Mouse (Mus musculus): Measurements from ENCODE around the gene Csrp1. TPM values are rescaled to one million over a fixed set of nuclear protein-coding genes. Genes with fewer than 3 reads are reported as not detected.

Gene Csrp1
- total and polyA plus RNA-seq, 2 experiments from 2014 or later: 33.0 to 95.2 TPM

- under 1% methylated on average over 84 of the region's 90 CpGs for WGBS
- no peak for TF ChIP-seq CTCF (IDR thresholded peaks at IDR 0.05; ENCODE audit: low read depth)
- Histone ChIP-seq H3K27ac (peak within 1 kb of the TSS; percentile 59), H3K4me3 (ENCODE audit: low read length) (peak within 1 kb of the TSS; percentile 56), H3K9me3 (ENCODE audit: low read length) (no peaks in the 10 kb centered on the region), H3K36me3 (ENCODE audit: insufficient read depth, low read length) (no peaks in the 10 kb centered on the region; the same call in 1 of the 2 replicates), H3K4me1 (ENCODE audit: insufficient read depth, low read length) (peaks cover 11% of the 10 kb centered on the region; the same call in 1 of the 2 replicates), H3K27me3 (ENCODE audit: insufficient read depth, low read length) (no peaks in the 10 kb centered on the region), H3K9ac (replicated peaks; ENCODE audit: low read length) (peak within 1 kb of the TSS; percentile 76), H3K4me2 (ENCODE audit: low read depth, low read length) (peak within 1 kb of the TSS; percentile 94)
- ATAC-seq (peak; percentile 90), DNase-seq (ENCODE audit: low spot score) (peak; percentile 72)
Observed at GRCm38 (mm10) chr1:135765645-135766591, 46.1 kb downstream of the Csrp1 start, which contains the start of gene Phlda3. Gene Phlda3 (plus strand): TSS chr1:135766119.

GRCm38 (mm10) chr1:135766592-135767306 is 46.9 kb downstream of the Csrp1 start:
- Histone ChIP-seq H3K9me3 (ENCODE audit: low read length) (no peaks in the 10 kb centered on the region), H3K4me2 (ENCODE audit: low read depth, low read length) (peak overlapping the region; percentile 94), H3K9ac (replicated peaks; ENCODE audit: low read length) (peak overlapping the region; percentile 76), H3K4me1 (ENCODE audit: insufficient read depth, low read length) (peaks cover 11% of the 10 kb centered on the region; the same call in 1 of the 2 replicates), H3K36me3 (ENCODE audit: insufficient read depth, low read length) (no peaks in the 10 kb centered on the region; the same call in 1 of the 2 replicates), H3K4me3 (ENCODE audit: low read length) (peak overlapping the region; percentile 56), H3K27ac (peak overlapping the region; percentile 59; the same call in 1 of the 2 replicates), H3K27me3 (ENCODE audit: insufficient read depth, low read length) (no peaks in the 10 kb centered on the region)
- no peak for TF ChIP-seq CTCF (IDR thresholded peaks at IDR 0.05; ENCODE audit: low read depth)
- ATAC-seq (no peak), DNase-seq (ENCODE audit: low spot score) (no peak)
- 29% methylated on average over 29 of the region's 30 CpGs for WGBS

GRCm38 (mm10) chr1:135767324-135767890 is 47.5 kb downstream of the Csrp1 start:
- TF ChIP-seq CTCF (IDR thresholded peaks at IDR 0.05; ENCODE audit: low read depth): no peak
- no peaks in the 10 kb centered on the region; the same call in 1 of the 2 replicates for H3K36me3 ChIP-seq (ENCODE audit: insufficient read depth, low read length)
- no peak overlapping the region for H3K27ac ChIP-seq
- no peak overlapping the region for H3K9ac ChIP-seq (replicated peaks; ENCODE audit: low read length)
- DNase-seq (ENCODE audit: low spot score) (no peak), ATAC-seq (no peak)
- H3K9me3 ChIP-seq (ENCODE audit: low read length): no peaks in the 10 kb centered on the region
- H3K4me2 ChIP-seq (ENCODE audit: low read depth, low read length): peak overlapping the region; percentile 94
- 85% methylated on average over 4 of the region's 4 CpGs for WGBS
- H3K27me3 ChIP-seq (ENCODE audit: insufficient read depth, low read length): no peaks in the 10 kb centered on the region
- H3K4me3 ChIP-seq (ENCODE audit: low read length): peak overlapping the region; percentile 56
- peaks cover 14% of the 10 kb centered on the region; the same call in 1 of the 2 replicates for H3K4me1 ChIP-seq (ENCODE audit: insufficient read depth, low read length)

GRCm38 (mm10) chr1:135768400-135768799 is 48.5 kb downstream of the Csrp1 start:
- DNase-seq (ENCODE audit: low spot score) (no peak), ATAC-seq (no peak)
- H3K4me2 ChIP-seq (ENCODE audit: low read depth, low read length): no peak overlapping the region
- H3K4me1 ChIP-seq (ENCODE audit: insufficient read depth, low read length): peaks cover 14% of the 10 kb centered on the region; the same call in 1 of the 2 replicates
- H3K36me3 ChIP-seq (ENCODE audit: insufficient read depth, low read length): no peaks in the 10 kb centered on the region; the same call in 1 of the 2 replicates
- no peak for TF ChIP-seq CTCF (IDR thresholded peaks at IDR 0.05; ENCODE audit: low read depth)
- no peaks in the 10 kb centered on the region for H3K9me3 ChIP-seq (ENCODE audit: low read length)
- H3K9ac ChIP-seq (replicated peaks; ENCODE audit: low read length): no peak overlapping the region
- no peaks in the 10 kb centered on the region for H3K27me3 ChIP-seq (ENCODE audit: insufficient read depth, low read length)
- H3K27ac ChIP-seq: no peak overlapping the region
- WGBS: 93% methylated on average over 2 of the region's 2 CpGs
- no peak overlapping the region for H3K4me3 ChIP-seq (ENCODE audit: low read length)

- no peak for TF ChIP-seq CTCF (IDR thresholded peaks at IDR 0.05; ENCODE audit: low read depth)
- H3K9me3 ChIP-seq (ENCODE audit: low read length): no peaks in the 10 kb centered on the region
- peaks cover 14% of the 10 kb centered on the region; the same call in 1 of the 2 replicates for H3K4me1 ChIP-seq (ENCODE audit: insufficient read depth, low read length)
- 75% methylated on average over 7 of the region's 7 CpGs for WGBS
- H3K36me3 ChIP-seq (ENCODE audit: insufficient read depth, low read length): no peaks in the 10 kb centered on the region; the same call in 1 of the 2 replicates
- no peaks in the 10 kb centered on the region for H3K27me3 ChIP-seq (ENCODE audit: insufficient read depth, low read length)
- no peak overlapping the region for H3K4me3 ChIP-seq (ENCODE audit: low read length)
- DNase-seq (ENCODE audit: low spot score) (no peak), ATAC-seq (no peak)
- no peak overlapping the region for H3K9ac ChIP-seq (replicated peaks; ENCODE audit: low read length)
- H3K27ac ChIP-seq: no peak overlapping the region
- H3K4me2 ChIP-seq (ENCODE audit: low read depth, low read length): no peak overlapping the region
Observed at GRCm38 (mm10) chr1:135770237-135770636, 50.4 kb downstream of the Csrp1 start.

Measured in hindbrain, postnatal 0 days (tissue).